Mouse (Mus musculus) heart, adult 11 months (tissue): ENCODE measurements around the gene Mknk1.

Experiments
- DNase-seq: peaks from one replicate; pipeline ENCODE4 v3.0.0; 2022

The Mknk1 gene

DNA sequence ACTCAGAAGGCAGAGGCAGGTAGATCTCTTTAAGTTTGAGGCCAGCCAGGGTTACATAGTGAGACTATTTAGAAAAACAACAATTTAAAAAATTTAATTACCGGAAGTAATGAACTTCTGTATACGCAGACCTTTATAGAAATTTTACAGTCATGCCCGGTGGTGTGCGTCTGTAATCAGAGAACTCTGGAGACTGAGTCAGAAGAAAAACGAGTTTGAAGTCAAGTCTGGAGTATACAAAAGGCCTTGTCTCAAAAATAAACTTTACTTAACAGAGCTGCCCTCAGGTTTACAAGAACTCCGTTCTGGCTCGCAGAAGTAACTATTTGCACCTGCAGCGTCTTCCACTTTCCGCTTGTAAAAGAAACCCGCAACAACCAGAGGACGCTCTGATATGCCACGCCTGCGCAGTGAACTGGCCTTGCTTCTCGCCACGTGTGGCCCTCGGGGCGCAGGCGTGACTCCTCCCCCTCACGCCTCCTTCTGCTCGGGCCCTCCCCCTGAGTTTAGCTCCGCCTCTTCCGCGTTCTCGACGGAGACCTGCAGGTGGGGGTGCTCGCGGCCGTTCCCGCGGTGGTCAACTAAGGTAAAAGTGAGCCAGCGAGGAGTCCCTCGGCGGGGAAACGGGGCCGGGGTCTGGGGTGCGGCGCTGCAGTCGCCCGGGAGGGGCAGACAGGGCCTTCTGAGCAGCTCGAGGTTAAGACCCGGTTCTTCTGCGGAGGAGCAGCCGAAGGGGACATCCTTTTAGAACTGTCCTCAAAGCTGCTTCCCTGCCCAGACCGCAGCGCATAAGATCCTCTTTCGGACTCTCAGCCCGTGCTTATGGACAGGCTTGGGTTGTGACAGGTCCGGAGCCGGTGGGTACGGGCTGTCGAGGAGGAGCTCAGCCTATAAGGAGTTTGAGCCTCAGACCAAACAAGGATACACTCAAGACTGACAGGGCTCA lies at the start of gene Mknk1:
Mknk1 (plus strand) TSS at position 503 of the 946 bp plus-strand sequence.
- DNase-seq: peak; percentile 99

DNA sequence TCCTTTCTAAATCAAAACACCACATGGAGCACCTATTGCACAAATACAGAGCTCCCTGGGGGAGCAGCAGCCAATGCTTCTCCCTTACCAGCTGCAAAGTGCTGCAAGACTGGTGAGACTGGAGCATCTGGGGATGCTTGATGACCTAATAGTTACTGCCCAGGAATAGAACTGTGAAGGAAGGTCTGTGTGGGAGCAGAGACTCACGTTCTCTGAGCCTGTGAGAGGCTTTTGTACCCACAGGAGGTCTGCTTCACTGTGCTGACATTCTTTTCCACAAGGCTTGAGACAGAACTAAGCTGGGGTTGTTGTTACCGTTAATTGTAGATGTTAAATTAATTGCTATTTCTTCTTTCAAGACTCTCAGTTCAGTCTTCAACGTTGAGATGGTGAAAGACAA lies 48.1 kb upstream of the Mknk1 start:
- DNase-seq: peak; percentile 64

DNA sequence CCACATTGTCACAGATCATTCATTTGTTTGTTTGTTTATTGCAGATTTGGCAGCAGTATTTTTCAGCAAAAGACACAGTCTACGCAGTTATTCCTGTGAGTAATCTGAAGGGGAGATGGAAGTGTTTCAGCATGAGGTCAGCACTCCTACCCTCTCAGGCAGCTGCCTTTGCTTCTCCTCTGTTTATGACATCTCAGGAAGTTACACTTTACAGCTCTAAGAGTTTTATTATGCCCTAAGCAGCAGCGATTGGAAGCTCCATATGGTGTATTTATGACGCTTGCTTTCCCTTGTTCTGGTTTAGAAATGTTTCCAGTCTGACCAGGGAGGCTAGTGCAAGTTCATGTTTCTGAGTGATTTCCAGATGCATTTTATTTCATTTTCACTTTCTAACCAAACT lies 43.6 kb upstream of the Mknk1 start:
- peak; percentile 68 for DNase-seq

DNA sequence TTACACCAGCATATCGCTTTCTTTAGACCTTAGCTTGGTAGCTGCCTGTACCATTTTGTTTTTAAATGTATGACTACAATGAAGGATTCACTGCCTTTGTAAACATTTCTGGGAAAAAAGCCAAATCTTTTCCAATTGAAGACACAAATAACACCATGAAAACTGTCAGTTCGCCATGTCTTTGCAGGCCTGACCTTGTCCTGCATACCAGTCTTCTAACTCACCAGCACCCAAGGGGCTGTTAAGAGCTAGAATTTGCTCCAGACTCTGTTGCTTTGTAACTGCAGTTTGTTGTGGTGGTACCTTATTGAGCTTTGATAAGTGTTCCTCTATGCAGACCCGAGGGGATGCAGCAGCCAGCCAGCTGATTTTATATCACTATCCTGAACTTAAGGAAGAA lies 39.0 kb upstream of the Mknk1 start:
- DNase-seq: peak; percentile 79

DNA sequence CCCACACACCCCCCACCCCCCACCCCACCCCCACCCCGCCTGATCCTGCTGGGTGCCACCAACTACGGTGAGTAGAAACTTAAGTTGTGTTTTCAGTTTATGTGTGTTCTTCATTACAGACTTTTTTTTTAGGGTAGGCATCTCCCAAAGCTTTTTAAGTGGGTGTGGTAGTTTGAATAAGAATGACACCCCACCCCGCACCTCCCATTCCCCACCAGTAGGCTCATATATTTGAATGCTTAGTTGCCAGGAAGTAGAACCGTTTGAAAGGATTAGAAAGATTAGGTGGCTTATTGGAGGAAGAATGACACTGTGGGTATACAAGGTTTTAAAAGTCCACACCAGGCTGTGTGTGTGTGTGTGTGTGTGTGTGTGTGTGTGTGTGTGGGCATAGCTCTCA lies 26.7 kb upstream of the Mknk1 start:
- DNase-seq: no peak

DNA sequence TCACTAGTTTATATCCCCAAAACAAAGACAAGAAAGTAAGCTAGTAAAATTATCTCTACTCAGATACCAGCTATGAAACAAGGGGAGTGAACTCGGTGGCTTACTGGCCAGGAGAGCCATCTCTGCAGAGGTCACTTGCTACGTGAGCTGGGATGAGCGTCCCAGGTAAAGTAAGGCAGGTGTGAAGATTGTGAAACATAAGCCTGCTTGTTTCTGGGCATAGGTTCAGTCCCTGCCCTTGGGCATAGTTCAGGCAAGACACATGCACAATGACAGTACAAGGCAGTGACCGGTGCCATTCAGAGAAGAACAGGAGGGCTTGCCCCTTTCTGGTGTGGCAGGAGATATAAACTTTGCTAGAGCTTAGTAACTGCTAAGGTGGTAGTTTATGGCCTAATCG lies 23.4 kb upstream of the Mknk1 start:
- peak; percentile 69 for DNase-seq

DNA sequence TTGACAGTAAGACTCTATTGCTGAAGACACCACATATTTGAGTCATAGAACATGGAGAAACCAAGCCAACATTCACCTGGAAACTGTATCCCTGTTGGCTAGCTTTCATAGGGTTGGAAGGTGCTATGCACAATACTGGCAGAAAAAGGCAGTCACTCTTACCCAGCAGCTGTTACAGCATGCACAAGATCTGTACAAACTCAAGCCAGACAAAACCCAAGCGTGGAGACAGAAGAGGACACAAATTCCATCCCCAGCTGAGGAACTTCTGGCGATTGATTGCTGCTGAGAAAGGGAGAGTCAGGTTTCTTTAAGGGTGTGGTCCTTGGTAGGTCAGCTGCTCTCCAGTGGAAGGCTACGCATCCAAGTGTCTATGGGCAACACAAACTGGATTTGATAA lies 18.8 kb upstream of the Mknk1 start:
- peak; percentile 81 for DNase-seq

DNA sequence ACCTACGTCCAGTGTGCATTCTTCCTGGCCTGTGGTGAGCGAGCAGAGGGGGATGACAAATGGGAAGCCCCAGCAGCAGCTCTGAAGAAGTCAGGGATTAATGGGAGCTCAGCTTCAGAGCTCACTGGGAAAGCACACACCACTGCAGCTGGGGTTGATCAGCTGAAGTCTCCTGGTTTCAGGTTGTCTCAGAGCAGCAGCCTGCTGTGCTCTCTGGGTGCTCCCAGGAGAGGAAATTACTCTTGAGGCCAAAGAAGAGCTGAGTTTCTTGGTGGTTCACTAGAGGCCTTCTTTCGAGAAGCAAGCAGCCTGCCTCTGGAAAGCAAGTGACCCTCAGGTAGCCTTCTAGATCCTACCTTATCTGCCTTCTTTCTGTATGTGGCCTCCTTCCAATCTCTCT lies 18.1 kb upstream of the Mknk1 start:
- peak; percentile 81 for DNase-seq

DNA sequence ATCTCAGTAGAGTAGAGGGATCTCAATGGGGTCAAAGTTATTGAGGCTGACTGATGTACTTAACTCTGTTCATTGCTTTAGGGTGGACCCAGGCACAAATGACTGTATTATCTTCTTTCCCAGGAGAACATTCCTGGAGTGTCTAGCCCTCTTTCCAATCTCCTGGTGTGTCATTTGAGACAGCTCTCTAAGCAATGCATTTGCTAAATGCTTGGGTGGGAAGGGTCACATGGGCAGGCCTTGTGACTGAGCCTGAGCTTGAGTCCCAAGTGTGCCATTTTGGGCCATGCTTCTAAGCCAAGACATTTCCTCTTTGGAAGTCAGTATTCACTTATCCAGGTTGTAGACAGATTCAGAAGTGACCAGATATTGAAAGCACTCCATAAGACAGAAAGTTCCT lies 17.6 kb upstream of the Mknk1 start:
- peak; percentile 87 for DNase-seq

DNA sequence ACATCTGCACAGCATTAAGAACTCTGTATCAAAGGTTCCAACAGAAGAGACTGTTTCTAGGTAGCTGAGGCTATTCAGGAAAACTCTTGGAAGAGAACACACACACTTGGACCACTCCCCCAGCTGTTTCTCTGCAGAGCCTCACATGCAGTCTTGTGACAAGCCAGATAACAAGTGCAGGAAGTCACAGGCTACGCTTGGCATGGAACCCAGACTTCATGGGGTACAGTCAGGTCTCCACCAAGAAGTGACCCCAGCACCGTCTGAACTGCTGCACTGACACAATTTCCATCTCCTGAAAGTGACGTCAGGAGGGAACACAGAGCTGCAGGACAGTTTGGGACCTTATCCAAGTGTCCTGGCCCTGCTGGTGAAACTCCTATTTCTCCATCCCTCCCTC lies 17.1 kb upstream of the Mknk1 start:
- peak; percentile 97 for DNase-seq

DNA sequence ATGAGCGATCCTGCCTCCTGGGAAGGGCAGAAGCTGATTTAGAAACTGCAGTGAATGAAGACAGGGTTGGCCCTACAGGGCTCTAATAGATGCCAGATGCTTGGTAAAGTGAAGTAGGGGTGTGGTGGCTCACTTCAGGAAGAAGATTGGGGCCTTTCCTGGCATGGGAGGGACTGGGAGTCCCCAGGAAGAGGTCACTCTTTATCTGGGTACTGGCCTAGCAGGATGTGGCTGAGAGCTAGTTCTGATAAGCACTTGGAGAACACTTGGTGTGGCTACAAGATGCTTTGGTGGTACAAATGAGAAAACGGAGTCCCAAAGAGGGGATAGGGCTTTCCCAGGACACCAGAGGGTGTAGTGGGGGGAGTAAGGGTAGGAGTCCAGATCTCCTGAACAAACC lies 14.8 kb upstream of the Mknk1 start:
- DNase-seq: peak; percentile 85

DNA sequence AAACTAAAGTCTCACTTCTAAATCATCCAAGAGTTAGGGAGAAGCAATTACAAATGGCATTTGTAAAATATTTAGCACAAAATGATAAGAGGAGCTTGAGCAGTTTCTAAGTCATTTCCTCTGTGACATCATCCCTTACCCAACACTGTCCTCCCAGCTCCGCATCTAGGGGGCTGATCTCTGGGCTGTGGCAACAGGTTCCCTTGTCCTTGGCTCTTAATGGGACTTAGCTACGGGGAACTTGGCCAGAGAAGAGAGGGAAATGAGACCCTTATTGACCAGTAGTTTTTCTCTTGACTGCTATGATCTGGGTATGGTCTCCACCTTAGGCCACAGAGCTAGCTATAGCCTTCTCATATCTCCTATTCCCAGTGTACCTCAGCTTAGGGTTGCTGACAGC lies 13.7 kb upstream of the Mknk1 start:
- DNase-seq: peak; percentile 72

DNA sequence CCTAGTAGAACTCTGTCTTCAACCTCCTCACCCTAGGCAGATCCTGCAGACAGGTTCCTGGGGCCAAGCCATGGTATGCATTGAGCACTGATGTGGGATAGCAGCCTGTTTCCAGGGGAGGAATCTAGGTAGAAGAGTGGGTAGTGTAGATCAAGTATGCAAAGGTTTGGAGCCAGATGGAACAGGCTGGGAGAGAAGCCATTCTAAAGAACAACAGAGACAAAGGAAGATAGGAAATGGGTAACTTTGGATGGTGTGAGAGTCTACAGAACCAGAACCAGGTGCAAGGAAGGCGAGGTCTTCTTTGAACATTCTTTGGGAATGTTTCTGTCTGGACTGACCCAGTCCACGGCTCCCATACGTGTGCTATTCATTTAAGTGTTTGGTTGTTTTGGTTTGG lies 11.9 kb upstream of the Mknk1 start:
- DNase-seq: peak; percentile 87

DNA sequence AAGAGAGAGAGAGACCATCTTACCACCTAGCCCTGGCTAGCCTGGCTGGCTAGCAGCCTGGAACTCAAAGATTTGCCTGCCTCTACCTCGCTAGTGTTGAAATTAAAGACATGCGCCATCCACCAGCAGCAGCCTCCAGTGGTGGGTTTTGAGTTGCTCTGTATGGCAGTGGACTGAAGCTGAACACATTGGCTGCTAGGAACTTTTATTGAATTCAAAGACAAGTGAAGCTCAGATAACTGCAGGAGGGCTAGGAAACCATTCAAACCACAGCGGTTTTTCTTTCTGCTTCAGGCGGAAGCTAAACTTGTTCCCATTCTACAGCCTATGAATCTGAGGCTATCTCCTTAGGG lies 11.5 kb upstream of the Mknk1 start:
- DNase-seq: no peak

DNA sequence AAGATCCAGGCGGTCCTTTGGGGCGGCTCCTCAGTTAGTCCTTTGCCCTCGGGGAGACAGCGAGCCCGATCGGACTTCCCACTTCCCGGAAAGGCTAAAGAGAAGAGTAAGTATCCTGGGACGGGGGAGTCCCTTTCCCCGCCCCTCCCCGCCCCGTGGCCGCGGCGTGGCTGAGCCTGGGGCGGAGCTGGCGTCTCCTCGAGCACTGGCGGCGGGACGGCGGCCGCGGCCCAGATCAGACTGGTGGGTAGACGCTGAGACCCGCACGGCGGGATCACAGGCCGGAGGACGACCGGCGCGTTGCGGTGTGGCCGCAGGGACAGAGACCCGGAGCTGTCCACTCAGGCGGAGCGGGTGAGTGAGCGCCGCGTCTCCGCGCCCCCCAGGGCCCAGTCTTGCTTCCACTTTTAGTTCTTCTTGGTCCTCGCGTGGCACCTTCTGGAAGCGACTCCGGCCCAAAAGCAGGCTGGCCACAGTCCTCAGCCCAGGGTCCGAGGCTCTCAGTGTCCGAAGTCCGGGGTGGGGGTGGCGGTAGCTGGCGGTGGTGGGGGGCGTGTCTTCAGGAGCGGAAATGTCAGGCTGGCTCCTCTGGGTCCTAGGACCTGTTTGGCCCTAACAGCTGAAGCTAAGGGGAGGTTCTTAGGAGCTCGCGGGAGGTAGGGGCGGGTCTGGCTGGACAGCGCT lies 11.0 kb upstream of the Mknk1 start, which contains the start of gene Mob3c:
Mob3c (plus strand) TSS at position 205 of the 684 bp plus-strand sequence.
- DNase-seq: peak; percentile 99

DNA sequence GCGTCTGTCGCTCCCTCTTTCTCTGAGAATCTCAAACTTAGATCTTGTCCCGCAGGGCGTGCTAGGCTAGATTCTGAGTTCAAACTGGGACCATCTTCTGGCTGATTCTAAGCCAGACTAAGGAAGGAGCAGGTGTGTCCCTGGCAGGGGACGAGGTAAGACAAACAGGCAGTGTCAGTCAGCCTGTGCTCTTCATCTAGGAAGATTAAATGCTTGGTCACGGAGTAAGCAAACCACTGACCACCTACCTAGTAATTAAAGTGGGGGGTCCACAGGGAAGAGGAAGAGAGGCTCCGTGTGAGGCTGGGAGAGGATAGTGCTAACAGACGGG lies 10.5 kb upstream of the Mknk1 start:
- DNase-seq: no peak

DNA sequence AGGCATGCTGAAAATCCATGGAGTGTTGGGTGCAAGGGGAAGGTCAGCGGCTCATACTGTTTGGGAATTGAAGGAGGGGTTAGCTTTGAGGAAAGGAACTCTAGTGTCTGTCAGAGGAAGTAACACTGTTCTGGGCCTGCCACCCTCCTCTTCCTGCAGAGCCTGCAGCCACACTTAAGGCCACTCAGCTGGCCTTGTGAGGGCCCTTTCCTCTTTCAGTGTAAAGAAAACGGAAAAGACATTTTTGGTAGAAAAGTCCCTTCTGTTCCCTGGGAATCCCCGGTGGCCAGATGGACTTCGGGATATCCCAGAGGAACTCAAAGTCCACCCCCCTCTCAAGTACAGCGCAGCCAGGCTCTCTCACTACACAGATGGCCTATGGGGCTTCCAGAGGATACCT lies 8.5 kb upstream of the Mknk1 start:
- DNase-seq: peak; percentile 97

DNA sequence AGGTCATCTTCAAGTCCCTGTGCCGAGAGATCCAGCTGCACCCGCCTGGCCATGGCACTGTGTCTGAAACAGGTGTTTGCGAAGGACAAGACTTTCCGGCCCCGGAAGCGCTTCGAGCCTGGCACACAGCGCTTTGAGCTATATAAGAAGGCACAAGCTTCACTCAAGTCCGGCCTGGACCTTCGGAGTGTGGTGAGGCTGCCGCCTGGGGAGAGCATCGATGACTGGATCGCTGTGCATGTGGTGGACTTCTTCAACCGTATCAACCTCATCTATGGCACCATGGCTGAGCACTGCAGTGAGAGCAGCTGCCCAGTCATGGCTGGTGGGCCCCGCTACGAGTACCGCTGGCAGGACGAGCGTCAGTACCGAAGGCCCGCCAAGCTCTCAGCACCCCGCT lies 7.8 kb upstream of the Mknk1 start:
- DNase-seq: peak; percentile 92

DNA sequence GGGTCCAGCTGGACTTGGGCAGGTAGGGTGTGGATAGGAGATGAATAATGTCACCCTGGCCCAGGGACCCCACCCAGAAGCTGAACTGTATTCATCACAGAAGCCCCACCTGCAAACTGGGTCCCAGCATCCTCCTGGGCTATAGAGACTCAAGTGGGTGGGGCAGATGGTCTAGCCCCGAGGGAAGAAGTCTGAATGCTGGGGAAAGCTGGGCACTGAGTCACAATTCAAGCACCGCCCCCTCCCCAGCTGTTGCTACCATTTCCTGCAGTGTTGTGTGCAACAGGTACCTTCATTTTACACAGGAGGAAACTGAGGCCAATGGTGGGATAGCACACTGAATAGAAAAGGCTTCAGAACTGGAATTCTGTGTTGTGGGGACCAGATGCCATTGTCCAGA lies 7.0 kb upstream of the Mknk1 start:
- DNase-seq: peak; percentile 87

DNA sequence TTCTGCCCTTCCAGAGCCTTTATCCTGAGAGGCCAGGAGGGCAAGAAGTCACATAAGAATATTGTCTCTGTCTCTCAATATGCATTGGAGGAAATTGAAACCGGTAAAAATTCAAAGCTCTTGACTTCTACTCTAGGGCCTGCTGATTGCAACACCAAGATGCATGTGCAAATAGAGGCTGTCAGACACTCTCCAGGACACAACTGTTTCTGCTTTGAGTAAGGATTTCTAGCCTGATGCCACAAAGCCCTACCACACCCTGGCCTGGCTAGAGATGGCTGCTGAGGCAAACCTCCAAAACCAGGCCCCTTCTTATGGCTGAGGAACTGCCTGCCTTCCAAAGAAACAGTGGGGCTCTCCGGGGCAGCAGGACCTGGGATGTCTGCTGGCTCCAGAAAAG lies 3.4 kb upstream of the Mknk1 start:
- DNase-seq: peak; percentile 94

DNA sequence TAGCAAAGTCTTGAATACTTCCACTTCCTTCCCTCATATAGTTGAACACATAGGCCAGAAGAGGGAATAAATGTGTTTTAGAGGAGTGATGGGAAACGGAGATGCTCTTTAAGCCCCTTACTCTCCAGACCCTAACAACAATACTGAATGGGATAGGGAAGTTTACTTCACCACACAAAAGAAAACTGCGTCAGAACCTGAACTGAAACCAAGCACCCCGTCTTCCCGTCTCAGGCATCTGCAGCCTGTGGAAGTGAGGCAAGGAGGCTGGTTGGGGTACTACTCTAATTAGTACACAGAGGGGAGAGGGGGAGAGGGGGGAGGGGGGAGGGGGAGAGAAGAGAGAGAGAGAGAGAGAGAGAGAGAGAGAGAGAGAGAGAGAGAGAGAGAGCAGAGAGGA lies 802 bp upstream of the Mknk1 start:
- DNase-seq: peak; percentile 94

DNA sequence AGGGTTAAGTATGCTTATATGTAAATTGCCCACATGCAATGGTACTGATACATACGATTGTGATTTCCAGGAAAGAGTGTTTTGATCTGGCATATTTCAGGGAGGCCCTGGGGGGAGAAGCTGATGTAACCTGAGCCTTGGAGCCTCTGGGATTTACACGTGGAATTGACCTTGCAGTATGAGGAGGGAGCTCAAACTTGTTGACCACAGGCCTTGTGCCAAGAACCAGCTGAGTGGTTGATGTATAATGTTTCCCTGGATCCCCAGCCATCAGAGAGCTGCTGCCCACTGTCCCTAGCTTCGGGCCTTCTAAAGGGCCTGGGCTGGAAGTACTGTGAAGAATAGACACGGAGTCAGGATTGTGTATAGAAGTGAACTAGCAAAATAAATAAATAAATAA lies 958 bp downstream of the Mknk1 start:
- DNase-seq: peak; percentile 93

DNA sequence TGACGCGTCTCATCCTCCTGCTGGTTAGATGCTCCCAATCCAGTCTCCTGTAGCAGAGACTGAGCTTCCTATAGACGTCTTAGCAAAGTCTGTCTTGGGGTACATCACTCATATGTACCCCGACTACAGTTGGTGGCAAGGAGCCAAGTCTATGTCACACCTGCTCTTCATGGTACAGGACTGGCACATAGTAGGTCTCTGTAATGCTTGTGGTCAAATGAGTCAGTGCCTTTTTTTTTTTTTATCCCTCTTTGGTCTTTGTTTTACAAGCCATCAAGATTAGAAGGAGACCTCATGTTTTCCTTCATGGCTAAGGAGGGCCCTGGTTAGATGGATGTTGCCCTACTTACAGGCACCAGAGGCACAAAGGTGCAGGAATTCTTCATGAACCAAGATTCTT lies 1.8 kb downstream of the Mknk1 start:
- no peak for DNase-seq

DNA sequence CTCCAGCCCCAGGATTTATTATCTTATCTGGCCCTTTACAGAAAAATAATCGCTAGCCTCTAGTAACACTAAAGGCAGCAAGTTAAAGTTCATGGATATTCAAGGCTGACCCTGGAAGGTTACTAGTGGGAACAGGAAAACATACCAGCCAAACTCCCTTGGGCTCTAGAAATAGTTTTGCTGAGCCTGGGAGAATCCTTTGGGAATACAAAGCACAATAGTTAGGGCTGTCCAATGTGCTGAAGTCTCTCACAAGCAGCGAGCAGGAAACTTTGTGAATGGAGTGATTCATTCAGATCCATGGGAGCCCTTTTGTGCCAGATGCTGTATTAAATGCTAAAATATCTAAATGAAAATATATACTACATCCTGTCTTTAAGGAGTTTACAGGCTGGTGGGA lies 7.7 kb downstream of the Mknk1 start:
- DNase-seq: peak; percentile 93

DNA sequence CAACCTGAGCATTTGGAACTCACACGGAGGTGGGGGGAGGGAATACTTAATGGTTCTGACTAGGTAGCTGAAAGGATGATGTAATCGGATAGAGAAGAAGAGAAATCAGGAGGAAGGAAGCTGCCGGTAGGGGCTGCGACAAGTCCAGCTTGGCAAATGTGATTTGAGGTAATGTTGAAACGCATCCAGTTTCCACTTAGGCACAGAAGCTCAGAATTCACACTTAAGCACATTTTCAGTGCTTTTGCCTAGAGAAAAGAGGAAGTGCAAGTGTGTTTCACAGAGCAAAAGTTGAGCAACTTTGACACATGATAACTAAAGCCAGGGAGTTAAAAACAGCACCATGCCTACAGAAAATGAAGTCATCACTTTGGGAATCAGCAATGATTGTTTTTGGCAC lies 8.4 kb downstream of the Mknk1 start:
- peak; percentile 96 for DNase-seq
